9 mouse cellular contexts compared by ENCODE assay signal in genomic region chr1:125676790-125677273, GRCm38 (mm10). TPM values are rescaled to one million over a fixed set of nuclear protein-coding genes. Genes with fewer than 3 reads are reported as not detected.
DNase-seq lines count a peak whose midpoint lies in the region; TF ChIP-seq lines count a peak whose summit lies in the region.
"Had no signal": no experiment of that assay in that cellular context is flagged by ENCODE, and none has a peak within 500 bp of the region (broad histone marks: within the 10 kb centered on the region; RNA-seq: fewer than 3 reads in every experiment).

Gene Gpr39, plus strand, starts transcription at chr1:125676995.

- WGBS in thymus, adult 2 months = 26% methylated on average over 15 of the region's 15 CpGs

- DNase-seq in R1 (ENCODE audit: low read depth, low spot score) = peak; percentile 63
- peak; percentile 32 to 62 for DNase-seq in heart, adult 18-20 months
- peak; percentile 86 for DNase-seq in kidney, postnatal 10 days
- DNase-seq in lung, postnatal 4 days = peak; percentile 74 to 81
- DNase-seq in thymus, adult 2 months = no peak
- DNase-seq in right cerebral cortex, postnatal 4 days = no peak
- DNase-seq in layer of hippocampus, adult 18-20 months (ENCODE audit: low spot score in 2 of 2) = no peak
- DNase-seq in spleen, adult 12 weeks (ENCODE audit: low spot score) = no peak

- H3K4me3 ChIP-seq in thymus, adult 2 months (ENCODE audit: control insufficient read depth, insufficient read depth, low read length) = no peak within 1 kb of the TSS

- no peak for TF ChIP-seq CTCF in thymus, adult 2 months (IDR thresholded peaks at IDR 0.05; ENCODE audit: borderline replicate concordance, control insufficient read depth, extremely low read depth, insufficient read depth, low read length, poor library complexity)

- H3K27me3 ChIP-seq in thymus, adult 2 months (ENCODE audit: control insufficient read depth, insufficient read depth, low read length) = no peaks in the 10 kb centered on the region

- no peak for TF ChIP-seq POLR2A in thymus, adult 2 months (IDR thresholded peaks at IDR 0.05; ENCODE audit: control insufficient read depth, extremely low read depth, insufficient read depth, low read length, poor library complexity)

- H3K27ac ChIP-seq in thymus, adult 2 months (ENCODE audit: control insufficient read depth, insufficient read depth, low read length) = no peak within 1 kb of the TSS

- no peaks in the 10 kb centered on the region for H3K4me1 ChIP-seq in thymus, adult 2 months (replicated peaks; ENCODE audit: control insufficient read depth, insufficient read depth, low read length)

- H3K36me3 ChIP-seq in thymus, adult 2 months (ENCODE audit: control insufficient read depth, insufficient read depth, low read length) = no peaks in the 10 kb centered on the region

RNA-seq across cellular contexts. Expression of gene Gpr39, which starts in this region (rescaled TPM):
- total RNA-seq in heart, adult 18-20 months (2021) = under 1 TPM; 0.22 to 0.54 TPM
- 0.20 and 0.57 TPM in 2 replicates for polyA plus RNA-seq in thymus, adult 2 months (2012; rRNA removed)
- under 1 TPM in 1 of 2 experiments, not detected in 1; 0.27 TPM for total RNA-seq in layer of hippocampus, adult 18-20 months (2021)
- total RNA-seq: neutrophil, adult 5-6 weeks had no signal

Comparison
In these comparisons a context has a peak if more than half of its experiments do, and no peak if none do; other contexts are left out.
1. Peak in DNase-seq in heart, adult 18-20 months; RNA of the gene not detected or under 1 TPM.
2. DNase-seq: peak in R1 (single experiment), kidney, postnatal 10 days (single experiment) and lung, postnatal 4 days (2 of 2); none in thymus, adult 2 months (single experiment), right cerebral cortex, postnatal 4 days (single experiment), layer of hippocampus, adult 18-20 months (0 of 2) and spleen, adult 12 weeks (single experiment).